Mouse (Mus musculus) olfactory bulb, adult 2 months (tissue): ENCODE measurements around the gene Cir1.

Experiments
- CTCF ChIP-seq: fragments of 200-500 bp; IDR thresholded peaks from 2 replicates; pipeline ENCODE4 v1.5.1; 2012; ENCODE audit warnings: low read depth, mild to moderate bottlenecking, low read length, moderate library complexity; ENCODE audit not compliant: insufficient read depth
- POLR2A ChIP-seq: fragments of 200-500 bp; IDR thresholded peaks from 2 replicates; pipeline ENCODE4 v1.6.1; 2012; ENCODE audit warnings: mild to moderate bottlenecking, low read depth, low read length, moderate library complexity; ENCODE audit not compliant: insufficient read depth

GRCm38 (mm10) chr2:73273249-73274118, 39.0 kb downstream of the Cir1 start:
- no peak for TF ChIP-seq POLR2A
- no peak for TF ChIP-seq CTCF
